Mouse (Mus musculus) heart, adult 18-20 months (tissue): ENCODE data around the gene Shisa2. TPM values are rescaled to one million over a fixed set of nuclear protein-coding genes. Genes with fewer than 3 reads are reported as not detected.
A peak's percentile ranks its signal among the peaks of the same experiment; 100 is the strongest.

Source experiments
- DNase-seq, 2 experiments: peaks; one replicate each; pipeline ENCODE4 v3.0.0; 2021 to 2022; ENCODE audit warnings: mixed read lengths in 1 of 2
- total RNA-seq, 2 experiments: library from RNA; stranded (reverse); gene quantifications; 2 replicates each; pipeline ENCODE4 v1.2.3; 2021

Shisa2 gene
- total RNA-seq, 2 experiments from 2014 or later: 1.1 to 1.2 TPM

GRCm38 (mm10) chr14:59630096-59630495, 5.0 kb downstream of the Shisa2 start:
- no peak for DNase-seq

GRCm38 (mm10) chr14:59632067-59632466, 7.0 kb downstream of the Shisa2 start:
- no peak for DNase-seq

GRCm38 (mm10) chr14:59633295-59633898, 8.3 kb downstream of the Shisa2 start:
- DNase-seq: no peak

- DNase-seq: no peak
These were observed 8.9 kb downstream of the Shisa2 start for GRCm38 (mm10) chr14:59633988-59634387.

- no peak for DNase-seq
These were observed 14.0 kb downstream of the Shisa2 start for GRCm38 (mm10) chr14:59638906-59639703.

- no peak for DNase-seq
These were observed 16.7 kb downstream of the Shisa2 start for GRCm38 (mm10) chr14:59641856-59642255.

GRCm38 (mm10) chr14:59643582-59643981, 18.5 kb downstream of the Shisa2 start:
- DNase-seq: peak; percentile 6 to 12

GRCm38 (mm10) chr14:59644166-59644565, 19.1 kb downstream of the Shisa2 start:
- no peak for DNase-seq

- DNase-seq: no peak
These were observed 19.8 kb downstream of the Shisa2 start for GRCm38 (mm10) chr14:59644896-59645295.

- DNase-seq: no peak
These were observed 22.0 kb downstream of the Shisa2 start for GRCm38 (mm10) chr14:59646826-59647697.

GRCm38 (mm10) chr14:59648611-59649010, 23.5 kb downstream of the Shisa2 start:
- no peak for DNase-seq

GRCm38 (mm10) chr14:59649337-59649736, 24.2 kb downstream of the Shisa2 start:
- DNase-seq: no peak

GRCm38 (mm10) chr14:59656591-59656990, 31.5 kb downstream of the Shisa2 start:
- DNase-seq: no peak

GRCm38 (mm10) chr14:59657098-59657497, 32.0 kb downstream of the Shisa2 start:
- DNase-seq: no peak

GRCm38 (mm10) chr14:59672893-59673515, 47.9 kb downstream of the Shisa2 start:
- no peak for DNase-seq

- DNase-seq: no peak
These were observed 49.4 kb downstream of the Shisa2 start for GRCm38 (mm10) chr14:59674556-59674955.

GRCm38 (mm10) chr14:59675330-59675729, 50.2 kb downstream of the Shisa2 start:
- no peak for DNase-seq

- no peak for DNase-seq
These were observed 52.5 kb downstream of the Shisa2 start for GRCm38 (mm10) chr14:59677598-59678003.
